ENCODE assay signal across 16 mouse cellular contexts in the genomic region with DNA sequence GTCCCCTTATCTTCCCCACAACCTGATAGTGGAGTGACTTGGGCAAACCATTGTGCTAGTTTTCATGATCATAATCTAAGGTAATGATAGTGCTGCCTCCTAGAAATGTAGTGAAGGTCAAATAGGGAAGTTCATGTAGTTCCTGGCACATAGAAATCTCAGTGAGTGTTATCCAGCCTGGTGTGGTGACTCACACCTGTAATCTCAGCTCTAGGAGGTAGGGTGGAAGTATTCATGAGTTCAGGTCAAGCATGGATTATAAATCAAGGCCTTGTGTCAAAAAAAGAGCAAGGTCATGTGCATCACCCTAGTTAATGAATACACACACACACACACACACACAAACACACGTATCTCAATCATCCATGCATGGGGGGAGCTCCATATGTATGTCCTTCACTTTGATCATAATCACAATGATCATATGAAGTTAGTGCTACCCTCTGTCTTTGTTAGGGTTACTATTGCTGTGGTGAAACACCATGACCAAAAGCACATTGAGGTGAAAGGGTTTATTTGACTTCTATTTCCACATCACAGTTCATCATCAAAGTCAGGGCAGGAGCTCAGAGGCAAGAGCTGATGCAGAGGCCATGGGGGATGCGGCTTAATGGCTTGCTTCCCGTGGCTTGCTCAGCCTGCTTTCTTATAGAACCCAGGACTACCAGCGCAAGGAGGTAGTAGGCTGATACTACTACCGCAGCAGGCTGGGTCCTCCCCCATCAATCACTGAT.
DNase-seq lines count a peak whose midpoint lies in the region; ATAC-seq and TF ChIP-seq lines count a peak whose summit lies in the region.
"Had no signal": no experiment of that assay in that cellular context is flagged by ENCODE, and none has a peak within 500 bp of the region (broad histone marks: within the 10 kb centered on the region; RNA-seq: fewer than 3 reads in every experiment).

No protein-coding gene starts in this region.

- in situ Hi-C loops in Patski (cut with MboI; ENCODE audit: low pct_unique_long_range_greater_than_20kb), result no loop called here

- H3K9ac ChIP-seq in heart, adult 2 months (ENCODE audit: low read depth, low read length), result no peak overlapping the region
- no peak overlapping the region for H3K9ac ChIP-seq in limb, embryonic 13.5 days
- H3K9ac ChIP-seq: embryonic facial prominence, embryonic 15.5 days; heart, embryonic 15.5 days; neural tube, embryonic 12.5 days had no signal

- no peak for TF ChIP-seq CTCF in heart, adult 2 months (IDR thresholded peaks at IDR 0.05)
- TF ChIP-seq CTCF in Patski (IDR thresholded peaks at IDR 0.05), result no peak

- 0 out of 2 replicates have a peak, but pooled peaks have one; percentile 19 for ATAC-seq in limb, embryonic 13.5 days (ENCODE audit: low FRiP score, low read depth)
- ATAC-seq in Patski, result peak; percentile 40
- ATAC-seq: forebrain, embryonic 14.5 days; midbrain, embryonic 16.5 days had no signal

- WGBS in heart, adult 2 months, result 76% methylated on average over 5 of the region's 5 CpGs
- WGBS in limb, embryonic 13.5 days, result 77% methylated on average over 5 of the region's 5 CpGs
- 70% methylated on average over 5 of the region's 5 CpGs for WGBS in limb, embryonic 10.5 days
- 90% methylated on average over 5 of the region's 5 CpGs for WGBS in forebrain, embryonic 10.5 days

- no peak overlapping the region for H3K4me3 ChIP-seq in heart, adult 2 months
- no peak overlapping the region for H3K4me3 ChIP-seq in limb, embryonic 13.5 days
- no peak overlapping the region for H3K4me3 ChIP-seq in limb, embryonic 10.5 days
- H3K4me3 ChIP-seq in myocyte, result no peak overlapping the region
- no peak overlapping the region for H3K4me3 ChIP-seq in forebrain, embryonic 10.5 days
- H3K4me3 ChIP-seq: embryonic facial prominence, embryonic 15.5 days; heart, embryonic 15.5 days; neural tube, embryonic 12.5 days had no signal

- no peak overlapping the region for H3K4me2 ChIP-seq in limb, embryonic 13.5 days (replicated peaks)
- H3K4me2 ChIP-seq in myocyte (ENCODE audit: low read depth), result peak overlapping the region; percentile 67
- H3K4me2 ChIP-seq: embryonic facial prominence, embryonic 15.5 days; heart, embryonic 15.5 days; neural tube, embryonic 12.5 days had no signal

- peak overlapping the region; percentile 4 for H3K27ac ChIP-seq in heart, adult 2 months
- H3K27ac ChIP-seq in limb, embryonic 13.5 days, result no peak overlapping the region
- H3K27ac ChIP-seq in limb, embryonic 10.5 days, result no peak overlapping the region; the same call in 1 of the 2 replicates
- no peak overlapping the region for H3K27ac ChIP-seq in forebrain, embryonic 10.5 days
- H3K27ac ChIP-seq: embryonic facial prominence, embryonic 15.5 days; heart, embryonic 15.5 days; neural tube, embryonic 12.5 days had no signal

- TF ChIP-seq EP300 in heart, adult 2 months (IDR thresholded peaks at IDR 0.05; ENCODE audit: insufficient read depth, low read depth, low read length), result no peak

- DNase-seq in heart, adult 2 months, result no peak
- DNase-seq in heart, postnatal 14 days, result no peak
- no peak for DNase-seq in limb, embryonic 10.5 days (ENCODE audit: low spot score)
- DNase-seq in Patski (ENCODE audit: low read depth, low spot score), result no peak
- no peak for DNase-seq in lung, postnatal 25 days (ENCODE audit: low spot score)
- no peak for DNase-seq in forebrain, embryonic 10.5 days (ENCODE audit: extremely low spot score, low spot score)
- DNase-seq: cerebellum, adult 8-10 months; layer of hippocampus, postnatal 36 days; lung, postnatal 4 days had no signal

- peaks cover 4% of the 10 kb centered on the region; the same call in 1 of the 2 replicates for H3K79me2 ChIP-seq in heart, adult 2 months (replicated peaks; ENCODE audit: control insufficient read depth, insufficient read depth, low read length)
- H3K79me2 ChIP-seq in myocyte (ENCODE audit: control insufficient read depth, insufficient read depth), result no peaks in the 10 kb centered on the region

- intact Hi-C loops in heart, adult 2 months (cut with DNase I), result loop anchor here (5.0 kb wide), 2 partner anchors 36 to 109 kb away; no protein-coding TSS in a partner anchor
- intact Hi-C loops in heart, postnatal 14 days (cut with DNase I), result no loop called here

- no peaks in the 10 kb centered on the region for H3K27me3 ChIP-seq in heart, adult 2 months (ENCODE audit: control insufficient read depth, insufficient read depth, low read length)
- peaks cover 5% of the 10 kb centered on the region; the same call in 1 of the 2 replicates for H3K27me3 ChIP-seq in limb, embryonic 13.5 days
- H3K27me3 ChIP-seq in limb, embryonic 10.5 days (ENCODE audit: low read depth, poor library complexity, severe bottlenecking), result peaks cover 21% of the 10 kb centered on the region
- peaks cover 9% of the 10 kb centered on the region for H3K27me3 ChIP-seq in Patski
- peaks cover 5% of the 10 kb centered on the region for H3K27me3 ChIP-seq in myocyte (ENCODE audit: control insufficient read depth, insufficient read depth, insufficient read length)
- peaks cover 22% of the 10 kb centered on the region for H3K27me3 ChIP-seq in forebrain, embryonic 10.5 days (ENCODE audit: poor library complexity, severe bottlenecking)
- H3K27me3 ChIP-seq: embryonic facial prominence, embryonic 15.5 days; heart, embryonic 15.5 days had no signal

- peaks cover 22% of the 10 kb centered on the region for H3K4me1 ChIP-seq in heart, adult 2 months (ENCODE audit: control insufficient read depth, insufficient read depth, low read length)
- H3K4me1 ChIP-seq in limb, embryonic 13.5 days, result peaks cover 37% of the 10 kb centered on the region
- H3K4me1 ChIP-seq in limb, embryonic 10.5 days, result peaks cover 43% of the 10 kb centered on the region
- peaks cover 17% of the 10 kb centered on the region for H3K4me1 ChIP-seq in forebrain, embryonic 10.5 days

- no peak for TF ChIP-seq POLR2A in heart, adult 2 months (IDR thresholded peaks at IDR 0.05; ENCODE audit: insufficient read depth, low read depth, low read length)
- no peak for TF ChIP-seq POLR2A in myocyte (IDR thresholded peaks at IDR 0.05; ENCODE audit: insufficient read length, low read depth)

- no peaks in the 10 kb centered on the region for H3K9me3 ChIP-seq in limb, embryonic 13.5 days
- no peaks in the 10 kb centered on the region for H3K9me3 ChIP-seq in limb, embryonic 10.5 days (replicated peaks)
- no peaks in the 10 kb centered on the region for H3K9me3 ChIP-seq in forebrain, embryonic 10.5 days
- H3K9me3 ChIP-seq: embryonic facial prominence, embryonic 15.5 days; heart, embryonic 15.5 days; neural tube, embryonic 12.5 days had no signal

- no peak overlapping the region for H3ac ChIP-seq in myocyte (ENCODE audit: control insufficient read depth, insufficient read length)

- peaks cover 23% of the 10 kb centered on the region for H3K36me3 ChIP-seq in heart, adult 2 months (ENCODE audit: control insufficient read depth, insufficient read depth, low read length)
- peaks cover 6% of the 10 kb centered on the region; the same call in 1 of the 2 replicates for H3K36me3 ChIP-seq in limb, embryonic 13.5 days
- H3K36me3 ChIP-seq in limb, embryonic 10.5 days, result 0 out of 2 replicates have a peak, but pooled peaks cover 5% of the 10 kb centered on the region
- H3K36me3 ChIP-seq in myocyte (ENCODE audit: control insufficient read depth, insufficient read depth), result no peaks in the 10 kb centered on the region
- no peaks in the 10 kb centered on the region for H3K36me3 ChIP-seq in forebrain, embryonic 10.5 days (replicated peaks)
- H3K36me3 ChIP-seq: embryonic facial prominence, embryonic 15.5 days; heart, embryonic 15.5 days; neural tube, embryonic 12.5 days had no signal

- POLR2A ChIA-PET in Patski (lab: Charles Lee), result no interaction called here

- CTCF ChIA-PET in Patski (lab: Charles Lee), result interaction anchor here (0.9 to 1.7 kb wide), 4 partner anchors 39 to 79 kb away, joined by 3 to 4 read pairs (median 3); no protein-coding TSS in a partner anchor

TF ChIP-seq in myocyte, 11 proteins besides CTCF, POLR2A, EP300 and RAD21:
- TF ChIP-seq TCF12 (IDR thresholded peaks at IDR 0.05; ENCODE audit: insufficient read depth, poor library complexity, severe bottlenecking) (no peak), TCF3 (IDR thresholded peaks at IDR 0.05; ENCODE audit: insufficient read length, low read depth) (no peak), USF1 (IDR thresholded peaks at IDR 0.05; ENCODE audit: low read depth) (no peak), MAX (IDR thresholded peaks at IDR 0.05; ENCODE audit: low read depth) (no peak), CEBPB (IDR thresholded peaks at IDR 0.05; ENCODE audit: insufficient read depth, poor library complexity, severe bottlenecking) (no peak), MYOD1 (IDR thresholded peaks at IDR 0.05; ENCODE audit: control insufficient read depth in 1 of 3, insufficient read length in 2 of 3, low read depth in 2 of 3) (no peak), REST (IDR thresholded peaks at IDR 0.05; ENCODE audit: insufficient read depth, insufficient read length) (no peak), POLR2AphosphoS2 (IDR thresholded peaks at IDR 0.05; ENCODE audit: insufficient read length, low read depth) (no peak), MYOG (IDR thresholded peaks at IDR 0.05; ENCODE audit: control insufficient read depth in 1 of 3, insufficient read depth in 1 of 3, insufficient read length in 2 of 3, low read depth in 2 of 3) (no peak), E2F4 (IDR thresholded peaks at IDR 0.05; ENCODE audit: insufficient read depth) (no peak), SRF (IDR thresholded peaks at IDR 0.05; ENCODE audit: control insufficient read depth, insufficient read length, low read depth) (no peak)
